Mouse (Mus musculus) macrophage (primary cell): ENCODE data around the gene Fam98c. TPM values are rescaled to one million over a fixed set of nuclear protein-coding genes. Genes with fewer than 3 reads are reported as not detected.
"Not testable (repeated sequence)": the region's sequence is repeated elsewhere in the genome, so short reads cannot be mapped to it uniquely, and the experiment has no call there.

Experiments
- H3K27ac ChIP-seq: fragments of 350-480 bp; formaldehyde crosslinking; 2 replicates; pipeline ENCODE4 v1.9.0; 2021
- H3K36me3 ChIP-seq: fragments of 350-480 bp; formaldehyde crosslinking; 2 replicates; pipeline ENCODE4 v1.9.0; 2021; ENCODE audit errors: inconsistent target
- H3K4me3 ChIP-seq: fragments of 350-480 bp; formaldehyde crosslinking; 2 replicates; pipeline ENCODE4 v1.9.0; 2021; ENCODE audit errors: inconsistent target
- H3K79me2 ChIP-seq: fragments of 350-480 bp; formaldehyde crosslinking; 2 replicates; pipeline ENCODE4 v1.9.0; 2021; ENCODE audit errors: inconsistent target
- WGBS: methylation state at CpG from one replicate; pipeline ENCODE4 v1.1.7; 2026; ENCODE audit warnings: inconsistent platforms; ENCODE audit not compliant: missing documents; 5-methylcytosine and 5-hydroxymethylcytosine counted together
- polyA plus RNA-seq: library from polyadenylated mRNA; stranded (reverse); fragments of 250-400 nt; gene quantifications from 3 replicates; pipeline ENCODE4 v1.2.4, GENCODE M21; 2018; ENCODE audit warnings: inconsistent platforms

The Fam98c gene
- polyA plus RNA-seq, 1 experiment from 2014 or later: 6.9 TPM

DNA sequence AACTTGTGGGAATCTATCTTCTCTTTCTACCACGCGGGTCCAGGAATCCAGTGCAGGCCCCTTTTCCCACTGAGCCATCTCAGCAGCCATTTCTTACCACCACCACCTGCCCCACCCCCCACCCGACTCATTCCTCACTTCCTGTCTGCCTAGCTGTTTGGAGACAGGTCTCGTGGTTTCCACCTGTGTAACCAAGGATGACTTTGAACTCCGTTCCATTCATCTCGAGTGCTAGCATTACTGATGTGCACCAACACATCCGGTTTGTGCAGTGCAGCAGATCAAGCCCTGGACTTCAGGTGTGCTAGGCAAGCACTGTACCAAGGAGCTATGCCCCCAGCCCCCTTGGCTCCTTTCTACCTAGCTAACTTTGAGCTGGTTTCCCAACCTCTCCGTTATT, 14.6 kb downstream of the Fam98c start:
- Histone ChIP-seq H3K27ac (no peak overlapping the region), H3K4me3 (no peak overlapping the region), H3K79me2 (no peaks in the 10 kb centered on the region; the same call in 1 of the 2 replicates), H3K36me3 (no peaks in the 10 kb centered on the region)
- 79% methylated on average over 8 of the region's 8 CpGs for WGBS

DNA sequence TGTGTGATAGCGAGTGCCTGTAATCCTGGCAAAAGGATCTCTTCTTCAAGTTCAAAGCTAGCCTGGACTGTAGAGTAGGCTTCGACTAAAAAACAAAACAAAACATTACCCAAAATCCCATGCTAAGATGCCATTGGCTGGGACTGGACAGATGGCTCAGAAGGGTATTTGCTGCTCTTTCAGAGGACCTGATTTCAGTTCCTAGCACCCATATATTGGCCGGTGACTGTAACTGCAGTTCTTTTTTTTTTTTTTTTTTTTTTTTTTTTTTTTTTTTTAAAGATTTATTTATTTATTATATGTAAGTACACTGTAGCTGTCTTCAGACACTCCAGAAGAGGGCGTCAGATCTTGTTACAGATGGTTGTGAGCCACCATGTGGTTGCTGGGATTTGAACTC, 16.8 kb downstream of the Fam98c start:
- H3K36me3 ChIP-seq, H3K27ac ChIP-seq, H3K4me3 ChIP-seq: not testable (repeated sequence)
- H3K79me2 ChIP-seq: peaks cover 11% of the 10 kb centered on the region; the same call in 1 of the 2 replicates
- 91% methylated on average over 2 of the region's 4 CpGs for WGBS

DNA sequence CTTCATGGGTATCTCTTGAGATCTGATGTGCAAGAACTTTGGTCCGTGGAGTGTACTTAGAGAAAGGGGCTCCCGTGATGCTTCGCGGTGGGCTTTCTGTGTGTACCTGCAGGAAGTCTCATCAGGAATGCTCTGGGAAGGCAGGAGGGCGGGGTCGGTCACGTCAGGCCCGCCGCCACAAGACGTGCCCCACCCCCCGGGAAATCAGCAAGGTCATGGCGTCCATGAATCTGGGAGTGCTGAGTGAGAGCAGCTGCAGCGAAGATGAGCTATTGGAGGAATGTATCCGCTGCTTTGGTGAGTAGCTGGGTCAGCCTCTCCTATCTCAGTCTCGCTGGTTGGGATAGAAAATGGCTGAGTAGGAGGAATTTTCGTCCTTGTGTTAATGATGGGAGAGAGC, 18.6 kb downstream of the Fam98c start:
- Histone ChIP-seq H3K36me3 (no peaks in the 10 kb centered on the region), H3K4me3 (no peak overlapping the region), H3K79me2 (peaks cover 11% of the 10 kb centered on the region; the same call in 1 of the 2 replicates), H3K27ac (no peak overlapping the region)
- WGBS: 90% methylated on average over 16 of the region's 16 CpGs

DNA sequence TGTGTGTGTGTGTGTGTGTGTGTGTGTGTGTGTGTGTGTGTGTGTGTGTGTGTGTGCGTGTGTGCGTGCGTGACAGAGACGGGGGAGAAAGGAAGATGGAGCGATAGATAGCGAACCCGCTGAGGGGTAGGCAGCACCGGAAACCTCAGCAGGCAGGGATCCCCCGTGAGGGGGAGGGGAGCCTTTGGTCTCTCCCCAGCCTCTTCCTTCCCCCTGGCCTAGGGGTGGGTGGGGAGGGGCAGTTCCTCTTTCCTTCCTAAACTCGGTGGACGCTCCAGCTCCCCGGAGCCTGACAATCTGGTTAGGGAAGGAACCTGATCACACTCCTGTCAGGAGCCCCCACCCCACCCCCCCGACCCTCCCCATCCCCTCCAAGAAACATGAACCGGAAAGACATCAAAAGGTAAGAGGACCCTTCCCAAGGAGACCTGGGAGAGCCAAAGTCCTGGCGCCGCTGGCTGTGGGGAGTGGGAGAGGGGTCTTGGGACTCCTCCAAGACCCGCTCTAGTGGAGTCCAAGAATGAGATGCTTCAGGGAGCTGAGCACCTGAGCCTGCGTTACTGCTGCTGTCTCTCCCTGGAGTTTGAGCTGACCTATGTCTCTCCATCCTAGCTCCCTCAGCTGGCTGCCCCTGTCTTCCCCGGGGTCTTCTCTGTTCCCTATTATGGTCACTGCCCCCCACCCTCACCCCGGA, 21.2 kb downstream of the Fam98c start, which contains the start of gene Rasgrp4:
Rasgrp4 (plus strand) TSS at position 159 of the 694 bp plus-strand sequence.
- peaks cover 11% of the 10 kb centered on the region; the same call in 1 of the 2 replicates for H3K79me2 ChIP-seq
- 6% methylated on average over 11 of the region's 20 CpGs for WGBS
- peak within 1 kb of the TSS; percentile 46 for H3K4me3 ChIP-seq
- peak within 1 kb of the TSS; percentile 46 for H3K27ac ChIP-seq
- H3K36me3 ChIP-seq: no peaks in the 10 kb centered on the region

DNA sequence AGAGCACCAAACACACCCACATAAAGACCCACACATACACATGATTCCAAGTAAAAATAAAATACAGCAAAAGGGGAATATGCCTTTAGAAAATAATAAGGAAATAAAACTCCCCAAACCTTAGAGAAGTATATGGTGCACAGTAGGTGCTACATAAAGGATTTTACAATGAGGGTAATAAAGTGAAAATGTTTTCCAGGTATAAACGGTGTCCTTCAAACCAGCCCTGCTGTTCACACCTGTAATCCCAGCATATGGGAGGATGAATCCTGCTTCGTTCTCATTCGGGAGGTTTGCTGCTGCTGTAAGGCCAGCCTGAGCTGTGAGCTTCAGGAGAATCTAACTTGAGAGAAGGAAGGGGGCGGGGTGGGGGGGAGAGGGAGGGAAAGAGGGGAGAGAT, 21.8 kb downstream of the Fam98c start:
- Histone ChIP-seq H3K79me2 (peaks cover 11% of the 10 kb centered on the region; the same call in 1 of the 2 replicates), H3K36me3 (no peaks in the 10 kb centered on the region), H3K27ac (peak overlapping the region; percentile 5; the same call in 1 of the 2 replicates), H3K4me3 (peak overlapping the region; percentile 46; the same call in 1 of the 2 replicates)
- WGBS: 6% methylated on average over 3 of the region's 4 CpGs

DNA sequence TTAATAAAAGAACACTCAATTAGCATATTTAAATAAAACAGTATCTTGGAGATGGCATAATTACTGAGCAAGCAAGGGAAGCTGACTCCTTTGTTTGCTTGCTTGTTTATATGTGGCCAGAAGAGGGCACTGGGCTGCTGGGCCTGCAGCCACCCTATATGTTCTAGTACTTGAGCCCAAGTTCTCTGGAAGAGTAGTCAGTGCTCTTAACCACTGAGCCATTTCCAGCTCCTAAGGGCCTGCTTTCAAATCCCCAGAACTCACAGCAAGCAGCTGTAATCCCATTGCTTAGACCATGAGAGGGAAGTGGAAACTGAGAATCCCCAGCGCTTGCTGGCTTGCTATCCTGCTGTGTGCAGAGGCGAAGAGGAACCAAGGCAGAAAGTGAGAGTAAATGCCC, 27.3 kb downstream of the Fam98c start:
- Histone ChIP-seq H3K27ac (0 out of 2 replicates have a peak overlapping the region, but pooled peaks have one; percentile 15), H3K79me2 (no peaks in the 10 kb centered on the region), H3K4me3 (no peak overlapping the region), H3K36me3 (no peaks in the 10 kb centered on the region)
- 25% methylated on average over 2 of the region's 2 CpGs for WGBS

DNA sequence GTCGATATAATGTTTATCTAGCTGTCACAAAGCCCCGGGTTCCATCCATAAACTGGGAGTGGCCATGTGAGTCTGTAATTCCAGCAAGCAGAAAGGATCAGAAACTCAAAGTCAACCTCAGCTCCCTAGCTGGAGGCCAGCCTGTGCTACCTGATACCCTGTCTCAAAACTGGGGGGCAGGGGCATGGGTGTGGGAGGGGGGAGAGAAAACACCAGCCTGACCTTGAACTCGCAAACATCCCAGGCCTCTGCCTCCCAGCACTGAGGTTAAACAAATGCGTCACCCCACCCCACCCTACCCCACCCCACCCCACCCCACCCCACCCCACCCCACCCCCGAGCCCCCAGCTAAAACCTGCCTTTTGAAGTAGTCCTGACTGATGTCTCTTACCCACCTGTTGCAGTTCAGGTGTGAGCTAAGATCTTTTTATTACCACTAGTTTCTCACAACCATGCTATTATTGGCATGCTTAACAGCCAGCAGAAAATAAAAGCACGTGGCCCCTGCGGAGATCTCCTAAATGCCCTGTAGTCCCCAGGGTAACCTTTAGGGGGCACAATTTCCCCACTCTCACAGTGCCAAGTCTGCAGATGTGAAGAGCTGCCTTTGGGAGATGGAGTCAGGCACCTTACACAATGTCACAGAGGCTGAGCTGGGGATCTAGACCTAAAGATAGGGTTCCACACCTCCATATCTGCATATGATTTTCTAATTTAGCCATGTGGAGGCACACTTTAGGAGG, 29.7 kb downstream of the Fam98c start:
- Histone ChIP-seq H3K79me2 (no peaks in the 10 kb centered on the region), H3K4me3 (no peak overlapping the region), H3K27ac (no peak overlapping the region), H3K36me3 (no peaks in the 10 kb centered on the region)
- 31% methylated on average over 6 of the region's 7 CpGs for WGBS

DNA sequence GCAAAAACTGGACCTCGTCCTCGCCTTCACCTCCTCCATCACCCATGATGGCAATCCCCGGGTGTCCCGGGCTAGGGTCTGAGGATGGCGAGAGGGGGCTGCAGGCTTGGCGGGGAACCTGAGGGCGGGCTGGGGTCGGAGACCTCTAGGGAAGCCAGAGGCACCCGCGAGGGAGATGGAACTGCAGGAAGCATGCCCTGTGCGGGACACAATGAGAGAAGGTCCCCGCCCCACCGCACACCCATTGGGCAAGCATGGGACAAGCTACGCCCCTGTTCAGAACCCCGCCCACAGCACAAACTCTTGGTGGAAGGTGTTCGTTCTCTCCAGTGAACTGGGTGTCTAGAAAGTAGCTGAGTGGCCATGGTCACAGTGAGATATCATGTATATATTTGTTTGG, 31.1 kb downstream of the Fam98c start, which contains the start of gene Ryr1:
Ryr1 (minus strand) TSS at position 210 of the 400 bp plus-strand sequence.
- H3K36me3 ChIP-seq: no peaks in the 10 kb centered on the region
- WGBS: 1% methylated on average over 16 of the region's 16 CpGs
- H3K4me3 ChIP-seq: no peak within 1 kb of the TSS
- H3K27ac ChIP-seq: no peak within 1 kb of the TSS
- H3K79me2 ChIP-seq: no peaks in the 10 kb centered on the region

DNA sequence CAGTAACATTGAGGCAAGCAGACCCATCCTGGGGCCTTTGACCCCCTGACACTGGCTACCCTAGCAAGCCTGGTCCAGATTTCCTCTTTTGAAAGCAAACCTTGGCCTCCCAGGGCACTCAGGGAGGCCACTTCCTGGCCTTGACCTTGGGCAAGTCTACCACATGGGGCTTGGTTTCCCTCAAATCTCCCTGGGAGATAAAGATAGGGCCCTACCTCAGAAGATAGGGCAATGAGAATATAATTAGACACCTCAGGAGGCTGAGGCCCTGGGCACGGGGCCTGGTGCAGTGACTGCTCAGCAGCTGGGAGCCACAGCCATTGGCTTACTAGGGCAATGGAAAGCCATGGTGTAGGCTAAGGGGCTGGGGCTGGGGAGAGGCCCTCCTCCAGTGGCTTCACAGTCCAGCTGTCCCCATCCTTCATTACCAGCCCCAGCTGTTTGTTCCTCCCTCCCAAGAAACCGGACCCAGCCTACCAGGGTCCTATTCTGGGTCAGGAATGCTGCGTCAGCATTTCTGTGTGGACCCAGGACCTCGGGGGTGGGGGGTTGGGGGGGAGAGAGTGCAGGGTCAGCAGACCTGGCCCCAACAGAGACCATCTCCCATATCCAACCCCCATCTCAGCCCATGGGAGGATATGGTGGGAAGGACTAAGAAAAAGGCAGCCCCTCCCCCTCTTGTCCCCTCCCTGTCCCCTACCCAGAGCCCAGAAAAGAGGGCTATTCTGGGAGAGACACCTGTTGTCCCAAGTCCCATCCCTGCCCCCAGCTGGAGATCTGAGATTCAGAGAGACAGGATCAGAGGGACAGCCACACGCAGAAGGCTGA, 32.3 kb downstream of the Fam98c start:
- H3K27ac ChIP-seq: no peak overlapping the region
- H3K4me3 ChIP-seq: no peak overlapping the region
- no peaks in the 10 kb centered on the region for H3K36me3 ChIP-seq
- no peaks in the 10 kb centered on the region for H3K79me2 ChIP-seq
- WGBS: 61% methylated on average over 5 of the region's 5 CpGs

DNA sequence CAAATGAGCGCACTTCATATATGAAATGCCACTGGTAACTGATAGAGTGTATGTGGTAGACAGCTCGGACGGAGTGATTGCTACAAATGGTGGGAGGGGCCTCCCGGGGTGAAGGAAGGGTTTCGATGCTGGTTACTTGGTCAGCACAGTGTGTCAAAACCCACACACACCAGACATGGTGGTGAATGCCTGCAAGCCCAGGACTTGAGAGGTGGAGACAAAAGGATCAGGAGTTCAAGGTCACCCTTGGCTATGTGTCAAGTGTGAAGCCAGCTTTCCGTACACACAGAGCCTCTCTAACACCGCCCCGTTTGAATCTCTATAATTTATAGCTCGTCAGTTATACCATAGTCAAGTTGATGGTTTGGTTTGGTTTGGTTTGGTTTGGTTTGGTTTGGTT, 33.2 kb downstream of the Fam98c start:
- H3K4me3 ChIP-seq: no peak overlapping the region
- H3K27ac ChIP-seq: no peak overlapping the region
- H3K36me3 ChIP-seq: no peaks in the 10 kb centered on the region
- WGBS: 91% methylated on average over 9 of the region's 9 CpGs
- H3K79me2 ChIP-seq: no peaks in the 10 kb centered on the region

DNA sequence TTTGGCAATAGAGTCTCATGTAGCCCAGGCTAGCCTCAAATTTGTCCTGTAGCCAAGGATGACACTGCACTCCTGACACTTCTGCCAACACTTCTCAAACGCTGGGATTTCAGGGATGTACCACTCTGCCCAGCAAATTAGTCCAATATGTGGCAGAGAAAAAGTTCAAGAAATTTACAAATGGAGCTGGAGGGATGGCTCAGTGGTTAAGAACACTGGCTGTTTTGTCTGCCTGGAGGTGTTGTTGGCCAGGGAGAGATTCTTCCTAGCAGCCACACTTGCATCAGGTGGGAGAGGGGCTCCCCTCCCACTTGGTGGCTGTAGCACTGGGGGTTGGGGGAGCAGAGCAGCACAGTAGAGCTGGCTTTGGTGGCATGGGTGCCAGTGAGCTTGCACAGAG, 36.5 kb downstream of the Fam98c start:
- Histone ChIP-seq H3K36me3 (no peaks in the 10 kb centered on the region), H3K27ac (no peak overlapping the region), H3K4me3 (no peak overlapping the region), H3K79me2 (no peaks in the 10 kb centered on the region)
- WGBS: 78% methylated on average over 1 of the region's 1 CpGs

DNA sequence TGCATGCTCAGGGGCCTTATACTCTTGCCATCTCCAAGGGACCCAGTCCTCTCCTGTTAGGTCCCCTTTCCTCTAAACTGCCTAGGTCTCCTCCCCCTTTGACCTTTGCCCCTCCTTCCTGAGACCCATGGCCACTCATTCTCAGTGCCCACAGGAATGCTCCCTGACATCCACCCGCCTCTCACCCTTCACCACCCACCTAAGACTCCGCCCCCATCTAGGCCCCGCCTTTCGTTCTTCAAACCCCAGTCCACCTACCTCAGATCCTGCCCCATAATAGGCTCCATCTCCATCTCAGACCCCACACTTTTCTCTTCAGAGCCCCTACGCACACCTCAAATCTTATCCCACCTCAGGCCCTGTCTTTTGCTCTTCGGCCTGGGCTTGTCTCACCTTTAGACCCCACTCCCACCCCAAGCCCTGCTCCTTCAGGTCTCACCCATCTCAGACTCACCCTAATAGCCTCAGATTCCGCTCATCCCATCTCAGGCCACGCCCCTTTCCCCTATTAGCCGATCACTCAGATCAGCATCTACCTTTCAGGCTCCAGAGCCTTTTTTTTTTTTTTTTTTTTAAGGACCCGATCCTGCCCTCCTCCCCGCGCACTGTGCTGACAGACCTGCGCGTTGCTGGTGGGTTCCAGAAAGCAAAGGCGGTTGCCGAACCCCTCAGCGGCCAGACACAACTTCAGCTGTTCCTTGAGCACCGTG, 37.7 kb downstream of the Fam98c start:
- Histone ChIP-seq H3K27ac (no peak overlapping the region), H3K36me3 (no peaks in the 10 kb centered on the region)
- 62% methylated on average over 15 of the region's 18 CpGs for whole genome bisulfite sequencing

DNA sequence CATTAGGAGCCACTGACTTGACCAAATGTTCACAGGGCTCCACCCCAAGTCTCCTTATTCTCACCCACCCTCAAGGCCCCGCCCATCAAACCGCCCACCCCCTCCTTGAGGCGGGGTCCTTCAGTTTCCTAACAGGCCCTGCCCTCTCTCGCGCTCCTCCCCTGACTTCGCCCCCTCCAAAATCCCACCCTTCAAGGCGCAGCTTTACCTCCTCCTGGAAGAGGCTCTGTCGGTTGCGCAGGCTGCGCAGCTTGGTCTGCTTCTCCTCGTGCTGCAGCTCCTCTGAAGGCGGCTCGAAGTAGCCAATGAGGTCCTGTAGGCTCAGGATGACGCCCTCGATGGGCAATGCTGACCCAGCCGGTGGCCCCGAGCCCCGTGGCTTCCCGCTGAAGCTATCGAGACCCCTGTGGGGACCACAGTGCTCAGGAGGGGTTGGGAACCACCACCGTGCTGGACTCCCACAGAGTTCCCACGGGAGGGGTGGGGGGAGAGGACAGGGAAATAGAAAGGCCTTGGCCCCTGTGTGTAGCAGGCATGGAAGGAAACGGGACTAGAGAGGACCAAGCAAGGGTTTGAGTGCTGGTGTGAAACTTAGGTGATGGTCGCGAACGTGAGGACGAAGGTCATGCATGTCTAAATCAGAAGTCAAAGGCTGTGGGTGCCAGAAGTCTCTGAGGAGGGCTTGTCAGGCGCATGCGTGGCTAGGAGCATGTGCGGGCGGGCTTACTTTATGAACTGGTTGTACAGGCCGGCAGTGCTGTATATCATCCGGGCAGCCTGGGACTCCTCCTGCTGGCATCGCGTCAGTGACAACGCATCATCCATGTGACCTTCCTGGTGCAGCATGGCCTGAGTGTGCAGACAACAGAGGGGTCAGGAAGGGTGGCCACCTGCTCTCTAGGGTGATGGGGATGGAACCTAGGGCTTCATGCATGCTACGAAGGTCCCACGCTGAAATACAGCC, 46.8 kb downstream of the Fam98c start:
- 55% methylated on average over 38 of the region's 38 CpGs for WGBS
- H3K4me3 ChIP-seq: no peak overlapping the region

More for the DNA sequence above, 37.7 kb downstream of the Fam98c start:
- Histone ChIP-seq H3K4me3 (no peak overlapping the region), H3K79me2 (no peaks in the 10 kb centered on the region)

More for the DNA sequence above, 46.8 kb downstream of the Fam98c start:
- Histone ChIP-seq H3K79me2 (no peaks in the 10 kb centered on the region), H3K27ac (no peak overlapping the region), H3K36me3 (no peaks in the 10 kb centered on the region)
